Mouse (Mus musculus) hindbrain, embryonic 13.5 days (tissue): ENCODE data around the gene Parp6. TPM values are rescaled to one million over a fixed set of nuclear protein-coding genes. Genes with fewer than 3 reads are reported as not detected.
A peak's percentile ranks its signal among the peaks of the same experiment; 100 is the strongest.

Experiments
- ATAC-seq: fragments of 200-750 bp; cut with Nextera tagmentation; 2 replicates; pipeline ENCODE4 v1.8.0; 2017; ENCODE audit warnings: moderate TSS enrichment; ENCODE audit not compliant: low FRiP score
- H3K27ac ChIP-seq: fragments of 300-500 bp; sonication (generic); 2 replicates; pipeline ENCODE4 v1.5.1; 2015; ENCODE audit warnings: inconsistent platforms, mild to moderate bottlenecking, moderate library complexity
- H3K27me3 ChIP-seq: fragments of 300-500 bp; sonication (generic); 2 replicates; pipeline ENCODE4 v1.6.1; 2015; ENCODE audit warnings: mild to moderate bottlenecking, inconsistent platforms
- H3K36me3 ChIP-seq: fragments of 300-500 bp; sonication (generic); 2 replicates; pipeline ENCODE4 v1.6.1; 2015; ENCODE audit warnings: mild to moderate bottlenecking, inconsistent platforms
- H3K4me1 ChIP-seq: fragments of 300-500 bp; sonication (generic); replicated peaks from 2 replicates; pipeline ENCODE4 v1.6.1; 2015; ENCODE audit warnings: inconsistent platforms
- H3K4me2 ChIP-seq: fragments of 300-500 bp; sonication (generic); 2 replicates; pipeline ENCODE4 v1.6.1; 2015; ENCODE audit warnings: inconsistent platforms, mild to moderate bottlenecking, moderate library complexity
- H3K4me3 ChIP-seq: fragments of 300-500 bp; sonication (generic); 2 replicates; pipeline ENCODE4 v1.5.1; 2015; ENCODE audit warnings: mild to moderate bottlenecking, inconsistent platforms
- H3K9ac ChIP-seq: fragments of 300-500 bp; sonication (generic); 2 replicates; pipeline ENCODE4 v1.6.1; 2015; ENCODE audit warnings: mild to moderate bottlenecking, inconsistent platforms
- H3K9me3 ChIP-seq: fragments of 300-500 bp; sonication (generic); 2 replicates; pipeline ENCODE4 v1.6.1; 2016; ENCODE audit warnings: inconsistent platforms
- WGBS: fragments of 180-500 bp; shearing (Covaris S2); methylation state at CpG from one replicate; pipeline ENCODE4 v1.1.7; 2015; 5-methylcytosine and 5-hydroxymethylcytosine counted together
- polyA plus RNA-seq: library from polyadenylated mRNA; unstranded; fragments of >200 nt; fragmentation: Nextera tagmentation; extraction: Ambion mirVana; gene quantifications from 2 replicates; pipeline ENCODE4 v1.2.1, GENCODE M21; 2015

Parp6 gene
- polyA plus RNA-seq, 1 experiment from 2014 or later = 185 TPM

DNA sequence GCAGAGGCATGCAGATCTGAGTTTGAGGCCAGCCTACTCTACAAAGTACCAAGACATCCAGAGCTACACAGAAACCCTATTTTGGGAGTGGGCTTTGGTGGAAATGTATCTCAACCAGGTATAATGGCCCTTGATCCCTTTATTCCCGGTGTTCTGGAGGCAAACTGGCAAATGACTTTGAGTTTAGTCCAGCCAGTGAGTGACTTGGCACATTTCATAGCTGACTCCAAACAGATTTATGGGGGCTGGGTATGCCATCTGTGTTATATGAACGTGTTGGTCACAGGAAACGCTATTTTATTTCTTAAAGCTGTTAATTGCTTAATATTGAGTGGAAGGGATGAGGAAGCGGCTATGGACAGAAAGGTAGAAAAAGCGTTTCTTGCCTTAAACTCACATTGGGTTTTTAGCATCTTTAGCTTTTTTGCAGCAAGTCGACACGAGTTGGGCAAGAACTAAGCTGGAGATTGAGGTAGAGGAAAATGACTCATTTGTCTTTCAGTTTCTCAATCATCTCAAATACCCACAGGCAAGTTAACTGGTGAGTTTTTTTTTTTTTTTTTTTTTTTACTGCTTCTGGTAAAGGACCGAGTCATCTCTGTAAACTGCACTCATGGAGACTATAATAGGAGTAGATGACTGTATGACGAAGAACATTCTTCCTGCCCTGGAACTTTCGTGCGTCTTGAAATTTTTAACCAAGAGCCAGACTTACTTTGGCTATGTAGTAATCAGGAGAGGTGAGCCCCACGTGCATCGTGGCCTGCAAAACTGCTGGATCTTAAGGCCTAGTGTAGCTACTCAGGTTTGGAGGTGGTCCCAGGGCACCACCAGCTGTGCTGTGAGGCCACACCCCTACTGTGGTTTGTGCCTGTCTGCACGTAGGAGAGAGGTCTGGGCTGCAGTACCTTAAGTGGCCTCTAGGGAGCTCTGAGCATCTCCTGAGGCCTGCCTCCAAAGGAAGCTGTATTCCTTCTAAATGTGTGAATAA lies 42.2 kb downstream of the Parp6 start:
- Histone ChIP-seq H3K36me3 (peaks cover 14% of the 10 kb centered on the region), H3K4me1 (peaks cover 64% of the 10 kb centered on the region), H3K4me3 (peak overlapping the region; percentile 77), H3K4me2 (peak overlapping the region; percentile 93), H3K9me3 (no peaks in the 10 kb centered on the region), H3K27ac (peak overlapping the region; percentile 70), H3K27me3 (no peaks in the 10 kb centered on the region), H3K9ac (peak overlapping the region; percentile 56; the same call in 1 of the 2 replicates)
- WGBS = 24% methylated on average over 14 of the region's 14 CpGs
- no peak for ATAC-seq

DNA sequence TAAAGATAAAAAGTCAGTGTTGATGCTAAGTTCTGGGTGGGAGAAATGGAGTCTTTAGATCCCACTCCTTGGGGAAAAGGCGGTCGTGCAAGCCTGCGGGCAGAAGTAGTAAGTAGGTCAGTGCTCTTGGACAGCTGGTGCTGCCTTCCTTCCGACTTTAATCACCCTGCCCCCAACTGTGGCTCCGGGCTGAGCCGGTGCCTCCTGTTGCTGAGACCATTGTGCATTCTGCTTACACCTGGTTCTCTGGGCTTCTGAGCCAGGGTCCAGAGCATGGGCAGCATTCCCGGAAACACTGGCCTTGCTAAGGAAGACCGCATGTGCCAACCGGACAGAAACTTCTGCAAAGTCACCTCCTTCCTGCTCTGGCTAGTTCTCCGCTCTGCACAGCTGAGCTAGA lies 43.3 kb downstream of the Parp6 start:
- Histone ChIP-seq H3K4me1 (peaks cover 74% of the 10 kb centered on the region), H3K9me3 (no peaks in the 10 kb centered on the region), H3K4me3 (0 out of 2 replicates have a peak overlapping the region, but pooled peaks have one; percentile 77), H3K36me3 (peaks cover 24% of the 10 kb centered on the region), H3K9ac (peak overlapping the region; percentile 63; the same call in 1 of the 2 replicates), H3K27ac (peak overlapping the region; percentile 6; the same call in 1 of the 2 replicates), H3K27me3 (no peaks in the 10 kb centered on the region), H3K4me2 (peak overlapping the region; percentile 93)
- 56% methylated on average over 10 of the region's 10 CpGs for WGBS
- no peak for ATAC-seq

DNA sequence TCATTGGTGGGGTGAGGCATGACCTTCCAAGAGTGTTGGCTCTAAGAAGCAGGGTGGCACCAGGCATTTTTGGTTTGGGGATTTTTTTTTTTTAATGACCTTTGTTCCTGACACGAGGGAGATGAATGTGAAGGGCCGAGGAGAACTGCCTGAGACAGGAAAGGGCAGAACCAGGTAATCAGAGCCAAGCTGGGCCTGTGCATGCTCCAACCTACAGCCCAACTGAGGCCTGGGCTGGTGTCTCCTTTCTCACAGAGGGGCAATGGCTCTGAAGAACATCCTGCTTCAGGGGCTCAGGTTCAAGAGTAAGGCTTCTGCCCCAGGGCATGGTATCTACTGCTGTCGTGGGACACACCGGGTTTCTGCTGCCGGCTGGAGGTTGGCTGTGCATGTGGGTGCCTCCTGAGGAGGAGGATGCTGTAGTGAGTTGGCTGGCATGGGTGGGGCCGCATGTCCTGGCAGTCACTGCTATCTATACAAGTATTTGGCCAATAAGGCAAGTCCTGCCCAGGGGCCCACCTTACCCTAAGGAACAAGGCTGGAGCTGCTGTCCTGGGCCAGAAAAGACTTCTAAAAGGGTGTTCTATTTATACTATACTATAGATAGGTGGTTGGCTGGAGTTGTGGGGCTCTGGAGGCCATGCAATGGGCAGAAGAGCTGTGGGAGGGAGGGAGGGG lies 44.4 kb downstream of the Parp6 start:
- Histone ChIP-seq H3K36me3 (peaks cover 34% of the 10 kb centered on the region), H3K27ac (0 out of 2 replicates have a peak overlapping the region, but pooled peaks have one; percentile 6), H3K9ac (peak overlapping the region; percentile 49; the same call in 1 of the 2 replicates), H3K4me2 (peak overlapping the region; percentile 93), H3K4me1 (peaks cover 74% of the 10 kb centered on the region), H3K27me3 (no peaks in the 10 kb centered on the region), H3K4me3 (no peak overlapping the region; the same call in 1 of the 2 replicates), H3K9me3 (no peaks in the 10 kb centered on the region)
- 62% methylated on average over 6 of the region's 6 CpGs for WGBS
- no peak for ATAC-seq

DNA sequence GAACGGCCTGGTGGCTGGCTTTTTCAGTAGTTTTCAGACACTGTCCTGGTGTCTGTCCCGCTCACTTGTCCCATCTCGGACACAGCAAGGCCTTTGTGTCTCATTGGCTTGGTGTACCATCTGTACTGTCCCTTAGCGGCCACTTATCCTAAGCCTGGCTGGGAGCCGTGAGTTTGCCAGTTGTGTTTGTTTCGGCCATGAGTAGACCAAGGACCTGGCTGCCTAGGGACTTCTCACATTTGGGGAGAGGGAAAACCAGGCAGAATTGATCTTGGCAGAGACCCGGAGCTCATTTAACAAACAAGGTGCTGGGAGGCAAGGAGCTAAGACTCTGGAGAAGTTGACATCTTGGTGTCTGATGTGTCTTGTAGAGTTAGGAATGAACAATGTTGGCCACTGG lies 46.1 kb downstream of the Parp6 start:
- no peak overlapping the region for H3K4me2 ChIP-seq
- peaks cover 52% of the 10 kb centered on the region for H3K36me3 ChIP-seq
- 86% methylated on average over 7 of the region's 7 CpGs for WGBS
- H3K4me1 ChIP-seq = peaks cover 71% of the 10 kb centered on the region
- H3K27ac ChIP-seq = no peak overlapping the region
- no peaks in the 10 kb centered on the region for H3K27me3 ChIP-seq
- H3K4me3 ChIP-seq = no peak overlapping the region
- no peak for ATAC-seq
- H3K9ac ChIP-seq = no peak overlapping the region
- H3K9me3 ChIP-seq = no peaks in the 10 kb centered on the region

DNA sequence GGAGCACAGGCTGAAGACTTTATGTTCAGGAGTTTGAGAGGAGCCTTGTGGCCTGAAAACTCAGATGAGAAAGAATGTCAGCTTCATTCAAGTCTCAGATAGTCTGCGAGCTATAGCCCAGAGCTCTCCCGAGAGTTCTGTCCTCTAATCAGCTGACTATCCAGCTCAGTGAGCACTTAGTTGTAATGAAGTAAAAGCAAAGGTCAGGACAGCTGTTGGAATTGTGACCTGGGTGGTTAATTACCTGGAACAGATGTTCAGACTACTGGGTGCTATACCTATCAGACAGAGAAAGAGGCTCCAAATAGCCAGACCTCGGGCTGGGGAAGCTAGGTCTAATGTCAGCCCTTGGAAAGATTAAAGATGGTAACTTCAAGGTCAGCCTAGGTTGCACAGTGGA lies 46.9 kb downstream of the Parp6 start:
- no peak overlapping the region for H3K4me3 ChIP-seq
- no peak overlapping the region for H3K4me2 ChIP-seq
- H3K27me3 ChIP-seq = no peaks in the 10 kb centered on the region
- H3K9ac ChIP-seq = no peak overlapping the region
- H3K4me1 ChIP-seq = peaks cover 63% of the 10 kb centered on the region
- WGBS = 53% methylated on average over 3 of the region's 3 CpGs
- H3K9me3 ChIP-seq = no peaks in the 10 kb centered on the region
- no peak overlapping the region; the same call in 1 of the 2 replicates for H3K27ac ChIP-seq
- H3K36me3 ChIP-seq = peaks cover 59% of the 10 kb centered on the region
- no peak for ATAC-seq

DNA sequence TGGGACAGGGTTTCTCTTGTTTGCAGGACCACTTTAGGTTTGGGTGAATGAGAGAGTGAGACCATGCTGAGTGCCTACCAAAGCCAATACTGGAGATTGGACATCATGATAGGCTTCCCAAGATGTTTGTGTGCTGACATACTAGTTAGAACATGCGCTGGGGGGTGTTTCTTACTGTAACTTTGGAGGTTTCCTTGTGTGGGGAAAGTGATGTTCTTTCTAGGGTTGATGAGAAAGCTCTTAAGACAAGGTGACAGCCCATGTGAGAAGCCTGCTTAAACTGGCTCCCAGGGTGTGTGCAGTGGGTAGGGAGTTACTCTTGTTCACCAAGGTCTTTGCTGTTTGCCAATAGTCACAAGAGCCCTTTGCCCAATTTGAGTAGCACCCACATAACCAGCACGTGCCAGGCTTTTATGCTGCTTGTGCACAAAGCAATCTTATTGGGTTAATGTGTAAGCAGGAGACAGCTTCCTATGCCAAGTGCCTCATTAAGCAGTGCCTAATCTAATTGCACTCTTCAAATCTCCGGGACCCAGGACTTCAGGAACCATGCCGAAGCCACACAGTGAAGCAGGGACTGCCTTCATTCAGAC lies 47.7 kb downstream of the Parp6 start:
- Histone ChIP-seq H3K4me3 (no peak overlapping the region), H3K9ac (no peak overlapping the region), H3K27me3 (no peaks in the 10 kb centered on the region), H3K36me3 (peaks cover 66% of the 10 kb centered on the region), H3K4me1 (peaks cover 55% of the 10 kb centered on the region), H3K9me3 (no peaks in the 10 kb centered on the region), H3K27ac (no peak overlapping the region), H3K4me2 (no peak overlapping the region)
- no peak for ATAC-seq
- 80% methylated on average over 4 of the region's 4 CpGs for WGBS

DNA sequence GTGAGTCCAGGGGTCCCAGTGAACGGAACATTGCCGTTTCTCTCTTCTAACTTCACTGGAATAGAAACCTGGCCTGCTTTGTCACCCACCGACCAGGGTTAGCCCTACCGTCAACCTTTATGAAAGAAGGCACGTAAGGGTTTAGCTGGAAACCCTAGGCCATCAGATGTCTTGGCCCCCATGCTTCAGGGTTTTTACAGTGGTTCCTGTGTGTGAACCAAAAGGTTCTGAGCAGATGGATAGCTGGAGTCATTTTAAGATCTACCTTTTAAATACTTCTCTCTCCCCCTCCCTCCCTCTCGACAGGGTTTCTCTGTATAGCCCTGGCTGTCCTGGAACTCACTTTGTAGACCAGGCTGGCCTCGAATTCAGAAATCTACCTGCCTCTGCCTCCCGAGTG lies 48.9 kb downstream of the Parp6 start:
- Histone ChIP-seq H3K9me3 (no peaks in the 10 kb centered on the region), H3K9ac (no peak overlapping the region), H3K4me1 (peaks cover 43% of the 10 kb centered on the region), H3K36me3 (peaks cover 78% of the 10 kb centered on the region), H3K27me3 (no peaks in the 10 kb centered on the region), H3K27ac (no peak overlapping the region), H3K4me3 (no peak overlapping the region), H3K4me2 (no peak overlapping the region)
- WGBS = 86% methylated on average over 8 of the region's 8 CpGs
- no peak for ATAC-seq

DNA sequence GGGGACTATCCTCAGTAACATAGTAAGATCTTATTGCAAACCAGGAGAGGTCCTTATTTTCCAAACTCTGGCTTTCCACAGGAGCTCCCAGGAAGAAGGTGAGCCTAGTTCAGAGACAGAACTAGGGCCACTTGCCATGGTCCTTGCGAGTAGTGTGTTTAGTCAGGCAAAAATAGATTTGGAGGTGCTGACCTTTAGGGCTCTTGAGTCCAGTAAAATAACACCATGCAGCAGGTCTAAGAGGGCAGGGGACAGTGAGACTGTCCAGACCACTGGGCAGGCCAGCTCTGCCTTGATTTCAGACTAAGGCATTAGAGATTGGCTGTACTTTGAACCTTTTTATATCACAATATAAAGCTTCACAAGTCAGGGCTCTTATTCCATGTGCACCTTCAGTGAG lies 49.7 kb downstream of the Parp6 start:
- H3K36me3 ChIP-seq = peaks cover 83% of the 10 kb centered on the region
- H3K9me3 ChIP-seq = no peaks in the 10 kb centered on the region
- peaks cover 35% of the 10 kb centered on the region for H3K4me1 ChIP-seq
- no peak overlapping the region for H3K4me2 ChIP-seq
- WGBS = 97% methylated on average over 1 of the region's 1 CpGs
- H3K27me3 ChIP-seq = no peaks in the 10 kb centered on the region
- no peak overlapping the region for H3K4me3 ChIP-seq
- no peak overlapping the region for H3K9ac ChIP-seq
- H3K27ac ChIP-seq = no peak overlapping the region
- ATAC-seq = no peak

DNA sequence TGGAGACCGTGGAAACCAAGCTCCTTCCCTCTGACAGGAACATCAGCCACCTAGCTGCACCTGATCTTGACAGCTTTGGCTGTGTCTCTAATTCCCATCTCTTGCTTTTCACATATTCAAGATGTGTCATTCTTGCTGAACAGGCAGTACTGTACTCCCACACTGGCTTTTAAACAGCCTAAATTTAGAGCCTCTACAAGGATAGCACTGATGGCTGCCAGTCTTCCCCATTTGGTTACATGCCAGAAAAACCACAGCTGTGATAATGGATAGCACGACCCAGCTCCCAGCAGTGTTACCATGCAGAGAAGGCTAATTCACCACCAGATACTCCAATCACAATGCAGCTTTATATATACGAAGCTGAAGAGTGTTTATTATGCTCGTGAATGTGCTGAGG lies 50.2 kb downstream of the Parp6 start:
- H3K9ac ChIP-seq = no peak overlapping the region
- WGBS = 82% methylated on average over 4 of the region's 4 CpGs
- H3K36me3 ChIP-seq = peaks cover 87% of the 10 kb centered on the region
- no peak overlapping the region for H3K27ac ChIP-seq
- peaks cover 31% of the 10 kb centered on the region for H3K4me1 ChIP-seq
- H3K27me3 ChIP-seq = no peaks in the 10 kb centered on the region
- H3K9me3 ChIP-seq = no peaks in the 10 kb centered on the region
- H3K4me3 ChIP-seq = no peak overlapping the region
- no peak for ATAC-seq
- no peak overlapping the region for H3K4me2 ChIP-seq

DNA sequence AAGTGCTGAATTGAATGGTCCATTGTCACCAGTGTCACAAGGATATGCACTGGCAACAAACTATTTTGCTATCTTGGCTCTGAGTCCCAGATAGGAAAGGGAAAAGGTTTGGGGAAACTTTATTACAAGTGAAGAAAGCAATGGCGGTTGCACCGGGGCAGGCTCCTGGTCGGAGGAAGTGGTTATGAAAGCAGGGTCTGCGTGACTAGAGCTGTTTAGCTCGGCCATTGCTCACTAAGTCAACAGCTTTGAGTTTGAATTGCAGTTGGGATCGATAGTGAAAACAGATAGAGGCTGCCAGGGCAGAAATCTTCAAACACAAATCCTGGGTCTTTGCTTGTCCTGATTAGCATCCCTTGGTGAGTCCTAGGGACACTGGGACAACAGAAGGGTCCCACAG lies 50.8 kb downstream of the Parp6 start:
- peaks cover 24% of the 10 kb centered on the region for H3K4me1 ChIP-seq
- no peak for ATAC-seq
- no peaks in the 10 kb centered on the region for H3K9me3 ChIP-seq
- peaks cover 93% of the 10 kb centered on the region for H3K36me3 ChIP-seq
- no peak overlapping the region for H3K4me3 ChIP-seq
- 86% methylated on average over 6 of the region's 6 CpGs for WGBS
- no peak overlapping the region for H3K9ac ChIP-seq
- no peaks in the 10 kb centered on the region for H3K27me3 ChIP-seq
- no peak overlapping the region; the same call in 1 of the 2 replicates for H3K27ac ChIP-seq
- H3K4me2 ChIP-seq = no peak overlapping the region

DNA sequence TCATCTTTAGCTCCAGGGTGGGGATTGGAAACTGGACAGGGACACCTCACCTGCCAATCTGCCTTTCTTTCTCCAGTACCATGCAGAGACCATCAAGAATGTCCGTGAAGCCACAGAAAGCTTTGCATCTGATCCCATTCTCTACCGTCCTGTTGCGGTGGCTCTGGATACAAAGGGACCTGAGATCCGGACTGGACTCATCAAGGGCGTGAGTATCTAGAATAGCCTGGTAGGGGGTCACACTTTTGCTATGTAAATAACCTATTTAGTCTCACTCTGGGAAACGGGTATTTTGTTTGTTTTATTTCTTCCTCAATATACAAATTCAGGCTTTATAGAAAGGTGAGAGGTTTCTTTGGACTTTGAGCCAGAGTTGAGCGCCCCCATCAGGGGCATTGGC lies 51.4 kb downstream of the Parp6 start:
- no peaks in the 10 kb centered on the region for H3K9me3 ChIP-seq
- no peak for ATAC-seq
- H3K4me2 ChIP-seq = no peak overlapping the region
- H3K4me3 ChIP-seq = no peak overlapping the region
- no peak overlapping the region for H3K27ac ChIP-seq
- 77% methylated on average over 7 of the region's 7 CpGs for WGBS
- H3K9ac ChIP-seq = no peak overlapping the region
- H3K27me3 ChIP-seq = no peaks in the 10 kb centered on the region
- H3K36me3 ChIP-seq = peaks cover 93% of the 10 kb centered on the region
- H3K4me1 ChIP-seq = peaks cover 18% of the 10 kb centered on the region

DNA sequence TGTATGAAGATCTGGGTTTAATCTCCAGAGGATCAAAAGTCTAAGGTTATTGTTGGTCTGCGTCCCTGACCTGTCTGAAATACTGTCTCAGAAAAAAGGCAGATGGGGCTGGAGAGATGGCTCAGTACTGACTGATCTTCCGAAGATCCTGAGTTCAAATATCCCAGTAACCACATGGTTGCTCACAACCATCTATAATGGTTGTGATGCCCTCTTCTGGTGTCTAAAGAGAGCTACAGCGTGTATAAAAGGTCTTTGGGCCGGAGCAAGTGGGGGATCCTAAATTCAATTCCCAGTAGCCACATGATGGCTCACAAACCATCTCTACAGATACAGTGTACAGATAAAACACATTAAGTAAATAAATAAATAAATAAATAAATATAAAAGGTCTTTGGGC lies 52.1 kb downstream of the Parp6 start:
- H3K4me3 ChIP-seq = no peak overlapping the region

More for the DNA sequence above, 52.1 kb downstream of the Parp6 start:
- WGBS = 80% methylated on average over 4 of the region's 4 CpGs
- Histone ChIP-seq H3K4me2 (no peak overlapping the region), H3K4me1 (peaks cover 11% of the 10 kb centered on the region), H3K27ac (no peak overlapping the region), H3K27me3 (no peaks in the 10 kb centered on the region), H3K9ac (no peak overlapping the region), H3K36me3 (peaks cover 95% of the 10 kb centered on the region), H3K9me3 (no peaks in the 10 kb centered on the region)
- ATAC-seq = no peak
